Mouse (Mus musculus) CD4-positive, CD25-positive, alpha-beta regulatory T cell, adult 4 months (primary cell): ENCODE data around the gene AI597479. TPM values are rescaled to one million over a fixed set of nuclear protein-coding genes. Genes with fewer than 3 reads are reported as not detected.

Experiments used
- ATAC-seq: one replicate; pipeline ENCODE4 v1.8.0; 2017
- polyA plus RNA-seq, 2 experiments: library from polyadenylated mRNA; unstranded; fragments of 100-300 nt; shearing (Covaris generic); gene quantifications; one replicate each; pipeline ENCODE4 v1.2.1; 2017

The AI597479 gene
- polyA plus RNA-seq, 2 experiments from 2014 or later: 13.6 to 16.8 TPM

DNA sequence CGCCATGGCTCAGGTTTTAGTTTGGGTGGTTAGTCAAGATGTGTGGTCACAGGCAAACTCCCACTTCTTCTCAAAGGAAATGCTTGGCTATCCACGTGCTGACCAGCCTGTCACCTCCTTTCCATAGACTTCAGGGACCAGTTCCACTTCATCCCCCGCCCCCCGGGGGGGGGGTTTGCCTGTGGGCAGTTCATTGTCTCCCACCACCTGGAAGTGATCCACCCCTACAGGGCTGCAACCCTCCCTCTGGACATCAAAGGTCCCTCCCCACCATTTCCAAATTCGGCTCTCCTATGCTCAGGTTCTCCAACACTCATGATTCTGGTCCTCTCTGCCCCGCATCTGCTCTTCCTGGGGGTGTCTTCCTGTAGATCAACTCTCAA is 64.6 kb downstream of the AI597479 start:
- no peak for ATAC-seq

DNA sequence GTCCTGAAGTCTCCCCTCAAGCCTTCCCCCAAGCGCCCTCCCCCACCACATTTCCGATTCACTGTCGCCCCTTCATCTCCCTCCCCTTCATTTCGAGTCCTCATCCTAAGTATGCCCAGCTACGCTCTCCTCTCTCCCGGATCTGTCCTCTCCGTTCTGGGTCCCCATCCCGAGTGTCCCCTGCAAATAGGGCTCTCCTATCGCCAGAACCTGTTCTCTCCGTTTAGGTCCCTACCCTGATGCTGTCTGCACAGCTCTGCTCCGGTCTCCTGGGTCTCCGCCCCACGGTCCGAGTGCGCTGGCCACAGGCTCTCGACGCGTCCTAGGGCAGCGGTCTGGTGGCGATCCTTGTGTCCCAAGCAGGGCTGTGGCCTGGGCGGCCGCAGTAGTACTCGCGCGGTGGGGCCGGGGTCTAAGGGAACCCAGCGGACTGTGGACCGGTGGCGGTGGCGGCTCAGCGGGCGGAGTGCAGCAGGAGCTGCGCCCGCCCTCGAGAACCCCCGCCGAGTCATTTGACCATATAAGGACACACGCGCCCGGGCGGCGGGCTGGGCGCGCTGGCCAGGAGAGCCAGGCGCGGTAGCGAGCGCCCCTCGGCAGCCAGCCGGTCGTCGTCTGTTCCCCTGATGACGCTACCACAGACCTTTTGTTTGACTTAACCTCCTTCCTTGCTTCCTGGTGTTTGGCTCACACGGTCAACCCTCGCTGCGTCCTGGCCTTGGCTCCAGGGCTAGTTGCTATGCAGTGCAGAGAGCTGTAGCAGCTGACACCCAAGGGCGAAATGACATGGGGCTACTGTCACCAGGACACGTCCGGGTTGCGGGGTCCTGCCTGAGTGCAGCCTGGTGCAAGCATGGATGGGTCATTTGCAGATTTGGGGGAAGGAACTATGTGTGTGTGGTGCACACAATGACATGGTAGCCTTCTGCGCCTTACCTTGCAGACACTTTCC is 65.2 kb downstream of the AI597479 start:
- ATAC-seq: peak; percentile 94

DNA sequence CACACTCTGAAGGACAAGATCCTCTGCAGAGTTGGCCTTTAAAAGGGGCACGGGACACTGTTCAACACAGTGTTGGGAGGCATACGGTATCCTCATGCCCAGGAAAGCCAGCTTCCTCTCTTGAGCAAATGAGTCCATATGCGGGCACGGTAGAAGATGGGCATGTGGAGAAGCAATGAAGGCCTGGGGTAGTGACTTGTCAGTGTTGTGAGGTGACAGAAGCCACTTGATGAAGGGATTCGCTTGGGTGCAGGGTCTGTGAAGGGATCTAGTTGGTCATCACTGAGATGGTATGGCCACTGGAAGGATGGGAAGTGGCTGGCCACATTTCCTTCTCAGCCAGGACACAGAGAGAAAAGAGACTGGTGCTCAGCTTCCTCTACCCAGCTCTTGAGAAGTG is 66.1 kb downstream of the AI597479 start:
- ATAC-seq: no peak

Other genes starting within 250 kb of the AI597479 start
- 10 to 100 TPM; 67.2 to 89.6 TPM for gene Mrps9, start 247.5 kb upstream of the AI597479 start, polyA plus RNA-seq
- gene Gpr45, start 145.8 kb upstream of the AI597479 start, polyA plus RNA-seq: 1 to 10 TPM; 6.7 to 6.8 TPM
- 1 to 10 TPM; 6.3 to 8.1 TPM for gene Tgfbrap1, start 73 bp upstream of the AI597479 start, polyA plus RNA-seq
- 1 to 10 TPM in 1 of 2 experiments, under 1 TPM in 1; 0.89 to 1.9 TPM for gene Fhl2, start 98.3 kb downstream of the AI597479 start, polyA plus RNA-seq